Mouse (Mus musculus): ENCODE measurements around the gene Josd1.

- no peak for TF ChIP-seq CTCF (IDR thresholded peaks at IDR 0.05; ENCODE audit: borderline replicate concordance, insufficient read depth, low read length)
- TF ChIP-seq POLR2A (IDR thresholded peaks at IDR 0.05; ENCODE audit: low read depth, low read length) = no peak
These were observed 42.2 kb downstream of the Josd1 start for GRCm38 (mm10) chr15:79645483-79645882.
